Mouse (Mus musculus) heart, adult 9 months (tissue): Measurements from ENCODE around the gene H2-K1.
A peak's percentile ranks its signal among the peaks of the same experiment; 100 is the strongest.
"Not testable (repeated sequence)": the region's sequence is repeated elsewhere in the genome, so short reads cannot be mapped to it uniquely, and the experiment has no call there.

Experiments
- DNase-seq, 2 experiments: peaks; one replicate each; pipeline ENCODE4 v3.0.0; 2022; ENCODE audit warnings: low spot score in 2 of 2

The H2-K1 gene

DNA sequence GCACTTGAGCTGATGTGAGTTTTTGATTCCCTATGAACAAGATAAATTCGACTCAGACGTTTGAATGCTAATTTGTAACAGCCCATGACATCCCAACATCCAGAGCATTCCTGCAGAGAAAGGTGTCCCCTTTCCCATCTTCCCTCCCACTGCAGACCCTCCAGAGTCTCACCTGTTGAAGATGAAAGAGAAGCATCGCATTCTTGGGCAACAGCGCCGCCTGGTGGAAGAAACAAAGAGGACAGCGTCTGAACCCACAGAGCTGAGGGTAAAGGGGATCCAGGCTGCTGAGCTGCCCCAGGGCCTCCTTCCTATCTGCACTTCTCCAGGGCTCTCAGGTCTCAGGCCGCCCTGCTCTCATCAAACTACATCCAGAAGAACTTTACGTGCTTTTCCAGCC lies 18.0 kb downstream of the H2-K1 start:
- not testable (repeated sequence) for DNase-seq

DNA sequence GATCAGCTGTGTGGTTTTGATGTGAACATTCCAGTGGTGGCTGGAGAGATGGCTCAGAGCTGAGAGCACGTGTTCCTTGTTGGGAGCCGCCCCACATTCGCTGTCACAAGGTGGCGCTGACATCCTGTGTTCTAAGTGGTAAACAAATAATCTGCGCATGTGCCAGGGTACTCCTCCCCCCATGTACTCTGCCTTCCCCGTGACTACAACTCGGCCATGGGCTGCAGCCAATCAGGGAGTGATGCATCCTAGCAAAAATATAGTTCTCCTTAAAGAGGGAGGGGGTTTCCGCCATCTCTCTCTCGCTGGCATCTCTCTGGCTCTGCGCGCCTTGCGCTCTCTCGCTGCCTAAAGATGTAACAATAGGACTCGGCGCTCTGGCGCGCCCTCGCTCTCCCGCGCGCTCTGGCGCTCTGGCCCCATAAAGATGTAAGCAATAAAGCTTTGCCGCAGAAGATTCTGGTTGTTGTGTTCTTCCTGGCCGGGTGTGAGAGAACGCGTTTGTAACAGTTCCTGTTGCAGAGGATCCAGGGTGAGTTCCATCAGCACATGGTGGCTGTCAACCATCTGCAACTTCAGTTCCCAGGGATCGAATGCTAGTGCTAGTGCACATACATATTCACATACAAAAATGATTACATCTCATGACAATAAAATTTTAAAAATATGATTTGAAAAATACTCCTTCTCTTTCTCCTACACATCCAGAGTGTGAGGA lies 18.8 kb downstream of the H2-K1 start:
- peak; percentile 93 for DNase-seq

DNA sequence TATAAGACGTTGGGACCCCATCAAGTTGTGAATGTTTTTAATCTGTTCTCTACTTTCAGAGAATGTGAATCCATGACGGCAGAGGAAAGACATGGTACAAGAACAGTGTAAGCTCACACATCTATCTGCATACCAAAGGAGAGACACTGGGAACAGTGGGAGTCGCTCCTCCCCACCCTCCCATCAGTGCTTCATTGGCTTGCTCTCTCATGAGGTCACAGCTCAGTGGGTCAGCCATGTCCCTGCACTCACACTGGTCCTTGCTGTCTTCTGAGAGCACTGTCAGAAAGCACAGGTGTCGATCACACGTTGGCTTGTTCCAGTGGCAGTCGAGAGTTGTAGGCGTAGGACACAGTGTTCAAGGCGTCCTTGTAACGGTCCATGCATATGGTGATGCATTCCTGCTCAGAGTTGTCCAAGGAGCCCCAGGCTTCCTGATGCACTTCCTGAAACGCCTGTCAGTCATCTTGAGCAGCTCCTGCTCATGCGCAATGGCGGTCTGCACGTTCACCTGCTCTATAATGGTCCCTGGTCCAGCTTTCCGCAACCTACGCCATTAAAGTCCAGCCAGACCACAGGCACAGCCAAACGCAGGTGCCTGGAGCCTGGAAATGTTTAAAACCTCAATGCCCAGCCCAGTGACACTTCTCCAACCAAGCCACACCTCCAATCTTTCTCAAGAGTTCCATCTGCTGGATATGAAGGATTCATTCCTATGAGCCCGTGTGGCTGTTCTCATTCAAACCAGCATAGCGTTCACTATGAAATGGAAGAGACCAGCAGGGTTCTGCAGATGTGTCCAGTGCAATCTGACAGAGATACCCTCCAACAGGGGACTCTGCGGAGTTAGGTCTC lies 19.7 kb downstream of the H2-K1 start:
- DNase-seq, result no peak

DNA sequence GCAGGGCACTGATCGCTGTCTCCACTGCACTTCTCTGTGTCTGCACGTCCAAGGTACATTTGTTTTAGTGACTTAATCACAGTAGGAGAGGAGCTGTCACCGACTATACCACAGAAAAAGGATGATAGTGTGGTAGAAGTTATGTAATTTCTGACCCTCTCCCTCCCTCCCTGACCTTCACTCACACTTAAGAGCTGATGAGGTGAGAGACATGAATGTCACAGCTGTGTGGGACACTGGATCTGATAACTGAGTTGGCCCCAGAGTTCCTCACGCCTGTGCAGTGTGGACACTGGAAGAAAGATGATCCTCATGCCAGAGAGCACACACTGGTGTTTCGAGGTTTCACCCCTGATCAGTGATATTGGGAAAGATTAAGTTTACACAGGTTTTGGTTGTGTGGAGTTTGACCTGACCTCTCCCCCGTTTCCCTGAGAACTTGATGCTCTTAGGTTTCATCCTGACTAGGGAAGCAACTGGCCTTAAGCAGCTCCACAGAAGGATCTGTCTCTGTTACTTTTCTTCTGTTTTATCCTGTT lies 20.6 kb downstream of the H2-K1 start:
- DNase-seq, result no peak

DNA sequence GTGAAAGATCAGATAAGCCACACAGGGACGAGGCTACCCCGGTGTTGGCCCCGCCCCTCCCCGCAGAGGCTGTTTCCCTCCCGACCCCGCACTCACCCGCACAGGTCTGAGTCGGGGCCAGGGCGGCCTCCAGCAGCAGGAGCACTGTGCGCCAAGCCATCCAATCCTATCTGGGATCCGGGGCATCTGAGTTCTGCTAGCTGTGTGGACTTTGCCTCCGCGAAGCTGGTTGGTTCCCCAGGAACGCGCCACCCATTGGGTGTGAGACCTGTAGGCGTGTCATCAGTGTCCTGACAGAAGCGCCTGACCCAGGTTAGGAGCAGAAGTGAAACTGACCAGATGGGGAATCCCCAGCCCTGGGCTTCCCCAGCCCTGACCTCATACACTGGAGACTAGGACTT lies 21.5 kb downstream of the H2-K1 start:
- DNase-seq, result peak; percentile 89 to 95

DNA sequence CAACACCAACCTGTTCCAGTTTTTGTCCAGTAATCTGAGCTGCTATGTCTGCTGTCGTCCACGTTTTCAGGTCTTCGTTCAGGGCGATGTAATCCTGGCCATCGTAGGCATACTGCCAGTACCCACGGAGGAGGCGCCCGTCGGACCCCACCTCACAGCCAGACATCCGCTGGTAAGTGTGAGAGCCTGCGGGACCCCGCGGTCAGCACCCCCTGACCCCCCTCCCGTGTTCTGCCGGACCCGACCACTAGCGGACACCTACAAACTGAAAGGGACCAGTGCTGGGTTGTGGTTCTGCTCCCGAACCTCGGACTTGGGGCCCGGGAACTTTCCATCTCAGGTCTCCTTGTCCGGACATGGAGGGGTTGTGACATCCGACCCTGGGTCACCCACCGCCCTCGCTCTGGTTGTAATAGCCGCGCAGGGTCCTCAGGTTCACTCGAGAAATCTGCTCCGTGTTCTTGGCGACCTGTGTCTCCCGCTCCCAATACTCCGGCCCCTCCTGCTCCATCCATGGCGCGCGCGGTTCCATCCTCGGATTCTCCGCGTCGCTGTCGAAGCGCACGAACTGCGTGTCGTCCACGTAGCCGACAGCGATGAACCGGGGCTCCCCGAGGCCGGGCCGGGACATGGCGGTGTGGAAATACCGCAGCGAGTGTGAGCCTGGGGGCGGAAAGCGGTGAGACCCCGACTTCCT lies 22.1 kb downstream of the H2-K1 start:
- no peak for DNase-seq

DNA sequence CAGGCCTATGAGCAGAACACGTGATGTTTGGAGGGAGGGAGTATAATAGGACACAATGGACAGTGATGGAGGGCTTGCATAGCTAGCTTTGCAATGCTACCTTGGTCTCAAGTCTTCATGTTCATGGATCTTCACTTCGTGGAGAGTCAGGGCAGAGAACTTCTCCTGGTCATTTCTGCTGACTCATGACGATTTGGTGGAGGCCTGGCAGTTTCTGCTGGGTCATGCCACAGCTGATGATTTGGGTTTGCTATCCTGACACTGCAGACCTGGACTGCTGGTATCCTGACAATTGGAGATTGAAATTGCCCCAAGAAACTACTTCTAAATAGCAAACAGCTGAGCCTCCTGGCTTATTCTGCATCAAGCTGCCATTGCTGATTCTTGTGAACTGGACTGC lies 26.6 kb downstream of the H2-K1 start:
- DNase-seq, result no peak

DNA sequence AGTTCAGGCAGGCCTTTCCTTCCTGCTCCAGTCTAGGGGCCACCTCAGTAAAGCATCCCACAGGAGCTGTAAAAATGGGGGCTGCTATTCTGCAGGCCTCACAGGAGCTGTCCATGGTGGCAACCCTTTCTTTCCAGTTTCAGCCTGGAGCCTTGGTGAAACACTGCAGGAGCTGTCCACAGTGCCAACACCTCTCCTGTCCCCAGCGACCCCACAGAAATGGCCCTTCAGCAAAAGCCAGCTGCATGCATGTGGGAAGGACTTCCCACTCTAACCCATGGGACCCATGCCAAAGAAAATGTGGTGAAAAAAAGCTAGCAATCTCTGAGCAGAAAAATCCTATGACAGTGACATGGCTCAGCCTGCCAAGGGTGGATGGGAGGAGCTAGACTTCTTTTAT lies 27.5 kb downstream of the H2-K1 start:
- no peak for DNase-seq

DNA sequence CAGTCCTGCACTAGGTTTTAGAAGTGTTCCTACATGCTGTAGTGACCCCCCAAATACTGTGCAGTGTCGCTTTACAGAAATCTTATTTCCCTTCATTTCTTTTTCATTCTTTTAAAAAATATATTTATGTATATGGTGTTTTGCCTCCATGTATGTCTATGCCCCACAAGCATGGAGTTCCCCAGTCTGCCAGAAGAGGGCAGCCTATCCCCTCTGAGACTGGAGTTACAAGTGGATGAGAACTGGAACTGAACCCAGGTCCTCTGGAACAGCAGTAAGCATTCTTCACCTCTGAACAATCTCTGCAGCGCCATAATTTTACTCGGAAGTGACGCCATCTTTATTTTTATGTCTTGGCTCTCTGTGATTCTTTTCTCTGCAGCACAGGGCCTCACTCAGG lies 30.8 kb downstream of the H2-K1 start:
- no peak for DNase-seq

DNA sequence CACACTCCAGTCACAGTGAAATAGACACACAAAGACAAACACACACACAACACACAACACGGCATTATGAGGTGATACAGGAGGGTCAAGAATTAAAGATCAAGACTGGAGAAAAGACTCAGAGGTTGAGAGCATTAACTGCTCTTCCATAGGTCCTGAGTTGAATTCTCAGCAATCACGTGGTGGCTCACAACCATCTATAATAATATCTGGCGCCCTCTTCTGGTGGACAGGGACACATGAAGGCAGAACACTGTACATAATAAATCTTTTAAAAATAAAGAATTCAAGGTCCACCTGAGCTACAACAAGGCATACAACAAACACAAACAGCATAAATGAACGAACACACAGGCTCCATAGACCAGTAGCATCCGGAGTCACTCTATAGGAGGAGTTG lies 31.2 kb downstream of the H2-K1 start:
- no peak for DNase-seq

DNA sequence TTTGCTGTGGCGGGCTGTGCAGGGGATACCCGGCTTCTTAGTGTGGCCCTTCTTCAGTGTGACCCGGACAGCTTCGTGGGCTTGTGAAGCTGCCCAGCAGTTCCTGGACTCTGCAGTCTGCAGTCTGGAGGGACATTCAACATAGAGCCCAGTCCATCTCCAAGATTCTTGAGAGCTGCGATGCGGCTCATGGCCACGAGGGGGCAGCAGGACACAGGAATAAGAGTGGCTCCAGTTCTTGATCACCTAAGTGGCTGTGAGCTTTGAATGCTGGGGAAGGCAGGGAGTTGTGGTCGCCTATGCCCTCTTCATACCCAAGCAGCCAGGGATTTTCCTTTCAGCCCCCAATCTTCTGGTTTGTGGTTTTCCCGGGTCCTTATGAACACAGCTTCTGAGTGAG lies 31.7 kb downstream of the H2-K1 start:
- peak; percentile 58 to 73 for DNase-seq

DNA sequence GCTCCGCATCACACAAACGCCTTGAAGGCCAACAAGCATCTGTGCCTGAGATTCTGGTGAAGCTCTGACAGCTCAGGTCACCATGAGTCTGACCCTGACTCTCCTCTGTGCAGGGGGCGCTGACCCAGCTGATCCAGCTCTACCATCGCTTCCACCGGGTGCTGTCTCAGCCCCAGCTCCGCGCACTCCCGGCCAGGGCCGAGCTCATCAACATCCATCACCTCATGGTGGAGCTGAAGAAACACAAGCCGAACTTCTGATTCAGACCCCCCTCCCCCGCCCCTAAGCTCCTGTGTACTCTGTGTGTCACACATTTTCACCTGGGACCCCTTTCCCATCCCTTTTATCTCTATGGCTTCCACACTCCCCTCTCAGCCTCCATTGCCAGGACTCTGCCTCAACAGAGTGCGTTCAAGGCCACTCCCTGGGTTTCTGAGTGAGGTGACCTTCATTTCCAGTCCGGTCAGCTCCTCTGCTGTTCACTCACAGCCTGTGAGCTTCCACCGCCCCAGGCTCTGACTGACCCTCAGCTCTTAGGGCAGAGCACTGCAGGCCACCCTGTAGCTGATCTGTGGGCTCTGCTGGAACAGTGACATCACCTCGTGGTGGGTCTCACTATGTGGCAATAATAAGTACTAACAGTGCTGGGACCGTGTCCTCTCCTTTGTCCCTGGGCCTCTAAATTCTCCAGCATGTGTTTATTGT lies 34.1 kb downstream of the H2-K1 start:
- DNase-seq, result no peak

DNA sequence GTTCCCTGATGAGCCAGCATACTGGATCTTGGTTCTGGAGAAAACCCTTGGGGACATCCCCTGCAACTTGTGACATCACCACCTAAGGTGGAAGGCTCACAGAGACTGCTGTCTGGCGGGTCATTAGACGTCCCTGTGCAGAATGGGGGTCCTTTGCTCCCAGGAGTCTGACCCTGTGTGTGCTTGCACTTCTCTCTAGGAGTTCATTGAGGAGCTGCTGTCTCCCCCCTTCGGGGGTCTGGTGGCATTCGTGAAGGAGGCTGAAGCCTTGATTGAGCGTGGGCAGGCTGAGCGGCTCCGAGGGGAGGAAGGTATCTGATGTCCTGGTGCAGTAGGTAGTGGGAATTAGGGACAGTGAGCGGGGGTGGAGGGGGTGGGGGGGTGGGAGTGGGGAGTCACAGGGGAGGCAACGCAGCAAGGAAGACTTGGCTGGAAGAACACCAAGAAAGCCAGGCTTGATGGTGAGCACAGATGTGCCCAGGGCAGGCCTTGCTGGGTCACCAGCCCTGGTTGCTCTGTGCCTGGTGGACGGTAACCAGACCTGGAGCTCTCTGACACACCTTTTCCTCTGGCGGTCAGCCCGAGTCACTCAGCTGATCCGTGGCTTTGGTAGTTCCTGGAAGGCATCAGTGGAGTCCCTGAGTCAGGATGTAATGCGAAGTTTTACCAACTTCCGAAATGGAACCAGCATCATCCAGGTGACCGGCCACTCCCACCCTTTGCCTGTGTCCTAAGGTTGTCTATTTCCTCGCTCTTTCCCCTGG lies 34.9 kb downstream of the H2-K1 start:
- no peak for DNase-seq

DNA sequence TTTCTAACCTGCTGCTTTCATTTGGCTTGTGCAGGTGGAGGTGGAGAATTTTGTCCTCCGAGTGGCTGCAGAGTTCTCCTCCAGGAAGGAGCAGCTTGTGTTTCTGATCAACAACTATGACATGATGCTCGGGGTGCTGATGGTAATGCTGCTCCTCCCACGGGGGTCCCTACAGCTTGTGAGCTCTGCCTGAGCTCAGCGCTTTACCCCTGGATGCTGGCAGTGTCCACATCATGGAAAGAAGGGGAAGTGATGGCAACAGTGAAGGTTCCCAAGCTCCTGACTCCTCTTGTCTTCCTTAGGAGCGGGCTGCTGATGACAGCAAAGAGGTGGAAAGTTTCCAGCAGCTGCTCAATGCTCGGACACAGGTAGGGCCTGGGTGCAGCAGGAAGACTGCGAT lies 37.3 kb downstream of the H2-K1 start:
- no peak for DNase-seq

DNA sequence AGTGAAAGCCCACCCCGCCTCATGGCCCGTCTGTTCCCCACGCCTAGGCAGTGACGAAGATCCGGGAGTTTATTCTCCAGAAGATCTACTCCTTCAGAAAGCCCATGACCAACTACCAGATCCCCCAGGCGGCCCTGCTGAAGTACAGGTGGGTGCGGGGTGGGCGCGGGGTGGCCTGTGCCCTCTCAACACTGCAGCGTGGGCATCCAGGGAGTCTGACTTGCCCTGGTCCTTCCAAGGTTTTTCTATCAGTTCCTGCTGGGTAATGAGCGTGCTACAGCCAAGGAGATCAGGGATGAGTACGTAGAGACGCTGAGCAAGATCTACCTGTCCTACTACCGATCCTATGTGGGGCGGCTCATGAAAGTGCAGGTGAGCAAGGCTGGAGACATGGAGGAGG lies 40.2 kb downstream of the H2-K1 start:
- DNase-seq, result no peak

DNA sequence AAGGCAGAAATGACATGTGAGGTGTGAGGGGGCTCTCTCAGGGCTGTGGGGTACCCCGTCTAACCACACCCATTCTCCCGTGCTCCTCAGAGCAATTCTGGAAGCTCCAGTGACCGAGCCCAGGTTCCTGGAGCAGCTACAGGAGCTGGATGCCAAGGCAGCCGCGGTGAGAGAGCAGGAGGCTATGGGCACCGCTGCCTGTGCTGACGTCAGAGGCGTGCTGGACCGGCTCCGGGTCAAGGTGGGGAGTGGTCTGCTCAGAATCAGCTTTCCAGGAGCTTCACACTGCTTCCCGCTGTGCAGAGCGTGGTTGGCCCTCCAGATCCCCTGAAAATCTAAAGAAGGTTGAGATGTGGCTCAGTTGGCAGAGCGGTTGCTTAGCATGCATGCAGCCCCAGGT lies 41.0 kb downstream of the H2-K1 start:
- DNase-seq, result no peak

DNA sequence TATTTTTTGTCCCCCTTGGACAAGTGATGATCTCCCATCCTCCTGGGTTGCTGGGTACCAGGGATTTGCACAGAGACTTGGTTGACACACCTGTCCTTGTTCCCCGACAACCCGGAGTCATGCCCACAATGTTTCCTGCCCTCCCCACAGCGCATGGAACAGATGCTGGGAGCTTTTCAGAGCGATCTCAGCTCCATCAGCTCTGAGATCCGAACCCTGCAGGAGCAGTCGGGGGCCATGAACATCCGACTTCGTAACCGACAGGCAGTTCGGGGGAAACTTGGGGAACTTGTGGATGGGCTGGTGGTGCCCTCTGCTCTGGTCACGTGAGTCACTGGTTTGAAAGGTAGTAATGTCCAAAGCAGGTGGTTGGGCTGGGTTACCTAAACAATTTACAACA lies 41.7 kb downstream of the H2-K1 start:
- no peak for DNase-seq

DNA sequence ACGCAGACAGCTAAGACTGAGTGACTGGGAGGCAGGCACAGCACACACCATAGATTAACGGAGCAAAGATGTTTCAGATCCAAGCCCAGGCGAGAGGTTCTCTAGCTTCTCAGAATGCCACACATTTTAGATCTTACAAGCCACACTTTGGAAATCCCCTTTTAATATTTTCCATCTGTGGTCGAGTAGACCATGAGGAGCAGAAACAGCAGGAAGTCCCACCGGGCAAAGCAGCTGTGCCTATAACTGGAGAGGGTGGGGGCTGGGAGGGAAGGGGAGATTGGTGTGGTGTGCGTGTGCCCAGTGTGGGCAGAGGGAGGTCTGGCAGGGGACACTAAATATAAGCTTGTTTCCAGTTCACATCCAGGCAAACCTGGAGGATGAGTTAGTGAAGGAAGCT lies 42.7 kb downstream of the H2-K1 start:
- no peak for DNase-seq

DNA sequence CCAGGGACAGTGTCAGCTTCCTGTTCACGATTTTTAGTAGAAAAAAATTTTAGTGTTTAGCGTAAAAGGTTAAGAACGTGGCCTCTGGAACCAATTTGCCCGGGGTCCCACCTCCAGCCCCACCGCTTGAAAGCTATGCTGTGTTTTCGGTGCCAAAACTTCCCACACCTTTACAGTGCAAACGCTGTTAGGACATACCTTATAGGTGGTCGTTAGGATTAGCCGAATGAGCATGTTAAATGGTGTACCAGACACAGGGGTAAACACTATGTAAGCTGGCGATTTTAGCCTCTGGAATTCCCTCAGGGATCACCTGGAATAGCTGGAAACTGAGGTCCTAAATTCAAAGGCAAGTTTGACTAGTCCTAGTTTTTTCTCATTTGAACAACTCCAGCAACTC lies 43.8 kb downstream of the H2-K1 start:
- no peak for DNase-seq

DNA sequence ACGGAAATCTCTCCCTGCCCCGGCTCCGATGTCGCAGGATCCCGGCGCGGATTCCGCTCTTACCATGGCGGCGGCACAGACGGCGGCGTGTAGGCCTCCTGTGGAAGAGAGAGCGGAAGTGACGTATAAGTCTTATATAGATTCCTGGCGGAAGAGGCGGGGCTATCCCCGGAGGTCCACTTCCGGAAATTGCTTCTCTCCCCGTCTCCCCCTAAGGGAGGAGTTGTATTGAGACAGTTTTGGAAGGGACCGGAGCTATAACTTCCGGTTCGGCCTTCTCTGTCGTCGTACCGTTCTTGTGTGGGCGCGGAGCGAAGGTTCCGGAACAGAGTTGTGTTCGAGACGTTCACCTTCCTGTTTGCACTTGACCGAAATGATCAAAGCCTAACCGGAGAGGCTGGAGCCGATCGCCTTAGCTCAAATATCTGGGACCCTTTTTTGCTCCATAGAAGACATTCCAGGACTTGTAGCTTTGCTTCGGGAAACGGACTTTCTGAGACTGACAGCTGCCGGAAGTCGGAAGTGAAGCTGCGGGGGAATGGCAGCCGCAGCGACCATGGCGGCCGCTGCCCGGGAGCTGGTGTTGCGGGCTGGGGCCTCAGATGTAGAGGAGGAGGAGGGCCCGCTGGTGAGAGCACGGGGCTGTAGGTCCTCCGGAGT lies 44.5 kb downstream of the H2-K1 start, which contains the start of the genes Vps52 and Rps18:
Vps52 (plus strand) TSS at position 258 of the 660 bp plus-strand sequence.
Rps18 (minus strand) TSS at position 447 of the 660 bp plus-strand sequence.
- peak; percentile 96 to 97 for DNase-seq
